Mouse (Mus musculus): ENCODE measurements around the gene Gm20661. TPM values are rescaled to one million over a fixed set of nuclear protein-coding genes. Genes with fewer than 3 reads are reported as not detected.

Gene Gm20661
- polyA plus RNA-seq, 1 experiment from 2014 or later = 5.5 TPM

- Histone ChIP-seq H3K36me3 (ENCODE audit: control insufficient read depth, insufficient read depth, low read length) (no peaks in the 10 kb centered on the region), H3K4me2 (replicated peaks; ENCODE audit: low read depth, low read length) (peak within 1 kb of the TSS; percentile 66), H3K9ac (ENCODE audit: low read depth, low read length) (peak within 1 kb of the TSS; percentile 69), H3K27me3 (ENCODE audit: control insufficient read depth, insufficient read depth, low read length) (no peaks in the 10 kb centered on the region), H3K4me3 (ENCODE audit: low read length) (peak within 1 kb of the TSS; percentile 84), H3K9me3 (ENCODE audit: control insufficient read depth, low read length) (no peaks in the 10 kb centered on the region), H3K27ac (ENCODE audit: low read depth, low read length) (peak within 1 kb of the TSS; percentile 68; the same call in 1 of the 2 replicates), H3K4me1 (ENCODE audit: control insufficient read depth, insufficient read depth, low read length) (peaks cover 10% of the 10 kb centered on the region; the same call in 1 of the 2 replicates)
- ATAC-seq (ENCODE audit: low FRiP score, low TSS enrichment) = no peak
- WGBS = 92% methylated on average over 10 of the region's 10 CpGs
Observed at GRCm38 (mm10) chr9:107949922-107950235, 33.0 kb upstream of the Gm20661 start, which contains the start of gene Traip. TSS of gene Traip (plus strand) at chr9:107950136.

- WGBS = 17% methylated on average over 45 of the region's 45 CpGs
- peak overlapping the region; percentile 68; the same call in 1 of the 2 replicates for H3K27ac ChIP-seq (ENCODE audit: low read depth, low read length)
- no peaks in the 10 kb centered on the region for H3K9me3 ChIP-seq (ENCODE audit: control insufficient read depth, low read length)
- H3K9ac ChIP-seq (ENCODE audit: low read depth, low read length) = peak overlapping the region; percentile 69
- no peaks in the 10 kb centered on the region for H3K36me3 ChIP-seq (ENCODE audit: control insufficient read depth, insufficient read depth, low read length)
- H3K4me1 ChIP-seq (ENCODE audit: control insufficient read depth, insufficient read depth, low read length) = peaks cover 10% of the 10 kb centered on the region; the same call in 1 of the 2 replicates
- peak overlapping the region; percentile 66 for H3K4me2 ChIP-seq (replicated peaks; ENCODE audit: low read depth, low read length)
- no peaks in the 10 kb centered on the region for H3K27me3 ChIP-seq (ENCODE audit: control insufficient read depth, insufficient read depth, low read length)
- H3K4me3 ChIP-seq (ENCODE audit: low read length) = peak overlapping the region; percentile 84
- peak; percentile 95 for ATAC-seq (ENCODE audit: low FRiP score, low TSS enrichment)
Observed at GRCm38 (mm10) chr9:107950460-107951355, 32.1 kb upstream of the Gm20661 start.

- H3K27me3 ChIP-seq (ENCODE audit: control insufficient read depth, insufficient read depth, low read length) = no peaks in the 10 kb centered on the region
- no peak overlapping the region for H3K27ac ChIP-seq (ENCODE audit: low read depth, low read length)
- H3K4me1 ChIP-seq (ENCODE audit: control insufficient read depth, insufficient read depth, low read length) = peaks cover 10% of the 10 kb centered on the region; the same call in 1 of the 2 replicates
- H3K36me3 ChIP-seq (ENCODE audit: control insufficient read depth, insufficient read depth, low read length) = peaks cover 36% of the 10 kb centered on the region
- H3K4me2 ChIP-seq (replicated peaks; ENCODE audit: low read depth, low read length) = no peak overlapping the region
- 74% methylated on average over 6 of the region's 6 CpGs for WGBS
- no peak for ATAC-seq (ENCODE audit: low FRiP score, low TSS enrichment)
- H3K9me3 ChIP-seq (ENCODE audit: control insufficient read depth, low read length) = no peaks in the 10 kb centered on the region
- no peak overlapping the region for H3K9ac ChIP-seq (ENCODE audit: low read depth, low read length)
- H3K4me3 ChIP-seq (ENCODE audit: low read length) = no peak overlapping the region
Observed at GRCm38 (mm10) chr9:107955613-107956289, 27.1 kb upstream of the Gm20661 start.

- Histone ChIP-seq H3K27ac (ENCODE audit: low read depth, low read length) (no peak overlapping the region), H3K9ac (ENCODE audit: low read depth, low read length) (no peak overlapping the region), H3K36me3 (ENCODE audit: control insufficient read depth, insufficient read depth, low read length) (peaks cover 48% of the 10 kb centered on the region), H3K4me2 (replicated peaks; ENCODE audit: low read depth, low read length) (no peak overlapping the region), H3K4me1 (ENCODE audit: control insufficient read depth, insufficient read depth, low read length) (no peaks in the 10 kb centered on the region), H3K4me3 (ENCODE audit: low read length) (no peak overlapping the region), H3K9me3 (ENCODE audit: control insufficient read depth, low read length) (no peaks in the 10 kb centered on the region), H3K27me3 (ENCODE audit: control insufficient read depth, insufficient read depth, low read length) (no peaks in the 10 kb centered on the region)
- WGBS = 68% methylated on average over 6 of the region's 6 CpGs
- no peak for ATAC-seq (ENCODE audit: low FRiP score, low TSS enrichment)
Observed at GRCm38 (mm10) chr9:107957141-107957540, 25.7 kb upstream of the Gm20661 start.

GRCm38 (mm10) chr9:107959896-107960295 is 23.0 kb upstream of the Gm20661 start:
- WGBS = 31% methylated on average over 6 of the region's 6 CpGs
- no peak for ATAC-seq (ENCODE audit: low FRiP score, low TSS enrichment)
- H3K9ac ChIP-seq (ENCODE audit: low read depth, low read length) = no peak overlapping the region

GRCm38 (mm10) chr9:107960928-107961327 is 21.9 kb upstream of the Gm20661 start:
- Histone ChIP-seq H3K9ac (ENCODE audit: low read depth, low read length) (no peak overlapping the region), H3K4me2 (replicated peaks; ENCODE audit: low read depth, low read length) (no peak overlapping the region), H3K9me3 (ENCODE audit: control insufficient read depth, low read length) (no peaks in the 10 kb centered on the region), H3K4me1 (ENCODE audit: control insufficient read depth, insufficient read depth, low read length) (no peaks in the 10 kb centered on the region), H3K27me3 (ENCODE audit: control insufficient read depth, insufficient read depth, low read length) (no peaks in the 10 kb centered on the region), H3K4me3 (ENCODE audit: low read length) (no peak overlapping the region), H3K27ac (ENCODE audit: low read depth, low read length) (no peak overlapping the region), H3K36me3 (ENCODE audit: control insufficient read depth, insufficient read depth, low read length) (peaks cover 67% of the 10 kb centered on the region)
- no peak for ATAC-seq (ENCODE audit: low FRiP score, low TSS enrichment)
- 77% methylated on average over 4 of the region's 4 CpGs for whole genome bisulfite sequencing

More at GRCm38 (mm10) chr9:107959896-107960295, 23.0 kb upstream of the Gm20661 start:
- Histone ChIP-seq H3K36me3 (ENCODE audit: control insufficient read depth, insufficient read depth, low read length) (peaks cover 63% of the 10 kb centered on the region), H3K4me3 (ENCODE audit: low read length) (no peak overlapping the region), H3K27ac (ENCODE audit: low read depth, low read length) (no peak overlapping the region), H3K4me2 (replicated peaks; ENCODE audit: low read depth, low read length) (no peak overlapping the region), H3K27me3 (ENCODE audit: control insufficient read depth, insufficient read depth, low read length) (no peaks in the 10 kb centered on the region), H3K4me1 (ENCODE audit: control insufficient read depth, insufficient read depth, low read length) (no peaks in the 10 kb centered on the region), H3K9me3 (ENCODE audit: control insufficient read depth, low read length) (no peaks in the 10 kb centered on the region)

- Histone ChIP-seq H3K4me1 (ENCODE audit: control insufficient read depth, insufficient read depth, low read length) (no peaks in the 10 kb centered on the region), H3K27me3 (ENCODE audit: control insufficient read depth, insufficient read depth, low read length) (no peaks in the 10 kb centered on the region), H3K27ac (ENCODE audit: low read depth, low read length) (no peak overlapping the region), H3K9me3 (ENCODE audit: control insufficient read depth, low read length) (no peaks in the 10 kb centered on the region), H3K4me3 (ENCODE audit: low read length) (no peak overlapping the region), H3K9ac (ENCODE audit: low read depth, low read length) (no peak overlapping the region), H3K4me2 (replicated peaks; ENCODE audit: low read depth, low read length) (no peak overlapping the region), H3K36me3 (ENCODE audit: control insufficient read depth, insufficient read depth, low read length) (peaks cover 67% of the 10 kb centered on the region)
- ATAC-seq (ENCODE audit: low FRiP score, low TSS enrichment) = no peak
- WGBS = 86% methylated on average over 10 of the region's 10 CpGs
Observed at GRCm38 (mm10) chr9:107961351-107961762, 21.5 kb upstream of the Gm20661 start.

GRCm38 (mm10) chr9:107961881-107962280 is 21.0 kb upstream of the Gm20661 start:
- Histone ChIP-seq H3K4me3 (ENCODE audit: low read length) (no peak overlapping the region), H3K4me1 (ENCODE audit: control insufficient read depth, insufficient read depth, low read length) (no peaks in the 10 kb centered on the region), H3K9me3 (ENCODE audit: control insufficient read depth, low read length) (no peaks in the 10 kb centered on the region), H3K27ac (ENCODE audit: low read depth, low read length) (no peak overlapping the region), H3K36me3 (ENCODE audit: control insufficient read depth, insufficient read depth, low read length) (peaks cover 63% of the 10 kb centered on the region), H3K9ac (ENCODE audit: low read depth, low read length) (no peak overlapping the region), H3K4me2 (replicated peaks; ENCODE audit: low read depth, low read length) (no peak overlapping the region), H3K27me3 (ENCODE audit: control insufficient read depth, insufficient read depth, low read length) (no peaks in the 10 kb centered on the region)
- WGBS = 59% methylated on average over 5 of the region's 5 CpGs
- ATAC-seq (ENCODE audit: low FRiP score, low TSS enrichment) = no peak

- no peaks in the 10 kb centered on the region for H3K9me3 ChIP-seq (ENCODE audit: control insufficient read depth, low read length)
- no peaks in the 10 kb centered on the region for H3K27me3 ChIP-seq (ENCODE audit: control insufficient read depth, insufficient read depth, low read length)
- H3K4me3 ChIP-seq (ENCODE audit: low read length) = no peak overlapping the region
- no peak overlapping the region for H3K4me2 ChIP-seq (replicated peaks; ENCODE audit: low read depth, low read length)
- H3K27ac ChIP-seq (ENCODE audit: low read depth, low read length) = no peak overlapping the region
- H3K4me1 ChIP-seq (ENCODE audit: control insufficient read depth, insufficient read depth, low read length) = no peaks in the 10 kb centered on the region
- 91% methylated on average over 9 of the region's 9 CpGs for WGBS
- no peak for ATAC-seq (ENCODE audit: low FRiP score, low TSS enrichment)
- H3K9ac ChIP-seq (ENCODE audit: low read depth, low read length) = no peak overlapping the region
- H3K36me3 ChIP-seq (ENCODE audit: control insufficient read depth, insufficient read depth, low read length) = peaks cover 54% of the 10 kb centered on the region
Observed at GRCm38 (mm10) chr9:107962916-107963315, 19.9 kb upstream of the Gm20661 start.

Measured in kidney, embryonic 14.5 days (tissue).